Mouse (Mus musculus) limb, embryonic 11.5 days (tissue): Measurements from ENCODE around the gene Lbr. TPM values are rescaled to one million over a fixed set of nuclear protein-coding genes. Genes with fewer than 3 reads are reported as not detected.

Experiments
- ATAC-seq: fragments of 200-750 bp; cut with Nextera tagmentation; 2 replicates; pipeline ENCODE4 v1.8.0; 2017; ENCODE audit warnings: low read depth; ENCODE audit not compliant: insufficient number of reproducible peaks, low FRiP score, low TSS enrichment
- DNase-seq: peaks from one replicate; pipeline ENCODE4 v3.0.0-alpha.2; 2015; ENCODE audit warnings: low spot score
- H3K27ac ChIP-seq: fragments of 300-500 bp; sonication (generic); replicated peaks from 2 replicates; pipeline ENCODE4 v1.5.1; 2014; ENCODE audit warnings: low read depth, mild to moderate bottlenecking, low read length
- H3K27me3 ChIP-seq: fragments of 300-500 bp; sonication (generic); 2 replicates; pipeline ENCODE4 v1.6.1; 2014; ENCODE audit warnings: mild to moderate bottlenecking, low read length, mixed read lengths; ENCODE audit not compliant: control insufficient read depth, insufficient read depth
- H3K36me3 ChIP-seq: fragments of 300-500 bp; sonication (generic); 2 replicates; pipeline ENCODE4 v1.6.1; 2014; ENCODE audit warnings: mild to moderate bottlenecking, low read length, moderate library complexity, mixed read lengths; ENCODE audit not compliant: control insufficient read depth, insufficient read depth
- H3K4me1 ChIP-seq: fragments of 300-500 bp; sonication (generic); 2 replicates; pipeline ENCODE4 v1.6.1; 2014; ENCODE audit warnings: low read length, mixed read lengths; ENCODE audit not compliant: control insufficient read depth, insufficient read depth
- H3K4me2 ChIP-seq: fragments of 300-500 bp; sonication (generic); 2 replicates; pipeline ENCODE4 v1.6.1; 2014; ENCODE audit warnings: low read depth, mild to moderate bottlenecking, moderate library complexity; ENCODE audit not compliant: severe bottlenecking
- H3K4me3 ChIP-seq: fragments of 300-500 bp; sonication (generic); 2 replicates; pipeline ENCODE4 v1.5.1; 2014; ENCODE audit warnings: low read depth, low read length
- H3K9ac ChIP-seq: fragments of 300-500 bp; sonication (generic); 2 replicates; pipeline ENCODE4 v1.6.1; 2014; ENCODE audit warnings: mild to moderate bottlenecking, low read length
- H3K9me3 ChIP-seq: fragments of 300-500 bp; sonication (generic); 2 replicates; pipeline ENCODE4 v1.6.1; 2016; ENCODE audit warnings: low read length; ENCODE audit not compliant: control insufficient read depth
- WGBS: fragments of 180-500 bp; shearing (Covaris S2); extraction: QIAGEN DNeasy Blood & Tissue Kit; methylation state at CpG from one replicate; pipeline ENCODE4 v1.1.7; 2014; 5-methylcytosine and 5-hydroxymethylcytosine counted together
- polyA plus RNA-seq: library from polyadenylated mRNA; unstranded; fragments of >200 nt; fragmentation: Nextera tagmentation; extraction: Ambion mirVana; gene quantifications from 2 replicates; pipeline ENCODE4 v1.2.1, GENCODE M21; 2014

Gene Lbr
- polyA plus RNA-seq, 1 experiment from 2014 or later = 163 TPM

GRCm38 (mm10) chr1:181861181-181861902 lies 18.5 kb upstream of the Lbr start:
- no peak for ATAC-seq
- no peak for DNase-seq
- Histone ChIP-seq H3K27me3 (no peaks in the 10 kb centered on the region), H3K36me3 (no peaks in the 10 kb centered on the region), H3K9me3 (no peaks in the 10 kb centered on the region), H3K4me2 (no peak overlapping the region), H3K4me1 (peaks cover 6% of the 10 kb centered on the region), H3K27ac (no peak overlapping the region), H3K9ac (no peak overlapping the region), H3K4me3 (no peak overlapping the region)
- 78% methylated on average over 2 of the region's 2 CpGs for WGBS

GRCm38 (mm10) chr1:181860659-181861058 lies 17.8 kb upstream of the Lbr start:
- Histone ChIP-seq H3K27ac (no peak overlapping the region; the same call in 1 of the 2 replicates), H3K9me3 (no peaks in the 10 kb centered on the region), H3K4me2 (no peak overlapping the region), H3K4me3 (no peak overlapping the region), H3K27me3 (no peaks in the 10 kb centered on the region), H3K36me3 (no peaks in the 10 kb centered on the region), H3K4me1 (peaks cover 6% of the 10 kb centered on the region), H3K9ac (no peak overlapping the region)
- 7% methylated on average over 5 of the region's 5 CpGs for WGBS
- ATAC-seq = no peak; the same call in 1 of the 2 replicates
- DNase-seq = peak; percentile 73

DNA sequence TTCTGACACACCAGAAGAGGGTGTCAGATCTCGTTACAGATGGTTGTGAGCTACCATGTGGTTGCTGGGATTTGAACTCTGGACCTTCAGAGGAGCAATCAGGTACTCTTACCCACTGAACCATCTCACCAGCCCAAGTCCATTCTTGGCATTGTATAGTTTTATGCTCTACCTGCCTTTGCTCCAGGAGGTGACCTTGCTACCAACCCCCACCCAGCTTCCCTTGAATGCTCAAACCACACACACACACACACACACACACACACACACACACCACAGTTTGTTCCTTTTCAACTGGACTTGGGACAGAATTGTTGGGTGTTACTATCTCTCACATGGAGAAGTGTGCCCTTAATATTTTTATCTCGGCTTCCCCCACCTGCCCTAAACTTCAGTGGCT lies 13.5 kb upstream of the Lbr start:
- no peak for DNase-seq
- no peaks in the 10 kb centered on the region for H3K27me3 ChIP-seq
- H3K4me3 ChIP-seq = no peak overlapping the region

DNA sequence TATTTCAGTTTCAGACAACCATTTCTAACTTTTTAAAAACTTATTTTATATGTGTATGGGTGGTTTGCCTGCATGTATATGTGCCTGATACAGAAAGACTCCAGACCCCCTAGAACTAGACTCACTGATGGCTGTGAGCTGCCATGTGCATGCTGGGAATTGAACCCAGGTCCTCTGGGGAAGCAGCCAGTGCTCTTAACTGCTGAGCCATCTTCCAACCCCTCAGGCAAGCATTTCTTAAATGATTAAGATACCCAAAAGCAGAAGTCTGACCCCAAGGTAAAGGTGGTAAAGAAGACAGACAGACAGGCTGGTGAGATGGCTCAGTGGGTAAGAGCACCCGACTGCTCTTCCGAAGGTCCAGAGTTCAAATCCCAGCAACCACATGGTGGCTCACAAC lies 12.0 kb upstream of the Lbr start:
- ATAC-seq (no peak), DNase-seq (no peak)
- 94% methylated on average over 2 of the region's 2 CpGs for WGBS
- no peak overlapping the region for H3K4me2 ChIP-seq
- peaks cover 6% of the 10 kb centered on the region; the same call in 1 of the 2 replicates for H3K4me1 ChIP-seq
- H3K27ac ChIP-seq = no peak overlapping the region
- no peak overlapping the region for H3K4me3 ChIP-seq
- no peaks in the 10 kb centered on the region for H3K9me3 ChIP-seq
- H3K9ac ChIP-seq = no peak overlapping the region
- no peaks in the 10 kb centered on the region for H3K27me3 ChIP-seq
- no peaks in the 10 kb centered on the region for H3K36me3 ChIP-seq

More for the DNA sequence above, 13.5 kb upstream of the Lbr start:
- H3K36me3 ChIP-seq = no peaks in the 10 kb centered on the region
- WGBS = 84% methylated on average over 2 of the region's 2 CpGs
- no peak overlapping the region for H3K27ac ChIP-seq
- no peak overlapping the region for H3K4me2 ChIP-seq
- no peak for ATAC-seq
- no peaks in the 10 kb centered on the region for H3K9me3 ChIP-seq
- no peak overlapping the region for H3K9ac ChIP-seq
- peaks cover 10% of the 10 kb centered on the region for H3K4me1 ChIP-seq

GRCm38 (mm10) chr1:181853081-181853736 lies 10.4 kb upstream of the Lbr start:
- WGBS = 10% methylated on average over 21 of the region's 21 CpGs
- ATAC-seq (peak; percentile 67; the same call in 1 of the 2 replicates), DNase-seq (peak; percentile 50)
- H3K4me3 ChIP-seq = no peak overlapping the region
- H3K27ac ChIP-seq = no peak overlapping the region
- no peaks in the 10 kb centered on the region for H3K27me3 ChIP-seq
- peak overlapping the region; percentile 33; the same call in 1 of the 2 replicates for H3K4me2 ChIP-seq
- H3K9me3 ChIP-seq = no peaks in the 10 kb centered on the region
- peaks cover 6% of the 10 kb centered on the region; the same call in 1 of the 2 replicates for H3K4me1 ChIP-seq
- H3K36me3 ChIP-seq = no peaks in the 10 kb centered on the region
- H3K9ac ChIP-seq = no peak overlapping the region

DNA sequence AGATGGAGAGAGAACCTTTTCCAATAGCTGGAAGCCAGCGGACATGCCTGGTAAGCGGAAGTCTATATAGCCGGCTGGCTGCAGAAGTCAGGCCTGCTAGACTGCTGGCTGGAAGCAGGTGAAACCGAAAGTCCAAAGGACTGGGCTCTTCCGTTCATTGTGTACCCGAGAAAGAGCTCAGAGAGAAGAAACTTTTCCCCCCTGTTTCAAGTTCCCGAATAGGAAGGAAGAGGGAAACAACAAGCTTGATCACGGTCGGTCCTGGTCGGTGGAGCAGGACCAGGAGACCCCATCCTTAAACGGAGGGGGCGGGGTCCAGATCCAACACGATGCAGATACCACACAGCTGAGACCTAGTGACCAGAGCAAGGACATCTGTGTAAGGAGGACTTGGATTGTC lies 9.6 kb upstream of the Lbr start:
- Histone ChIP-seq H3K27me3 (no peaks in the 10 kb centered on the region), H3K27ac (no peak overlapping the region), H3K4me2 (no peak overlapping the region; the same call in 1 of the 2 replicates), H3K4me1 (peaks cover 6% of the 10 kb centered on the region; the same call in 1 of the 2 replicates), H3K9me3 (no peaks in the 10 kb centered on the region), H3K36me3 (no peaks in the 10 kb centered on the region), H3K9ac (no peak overlapping the region), H3K4me3 (no peak overlapping the region)
- ATAC-seq (no peak), DNase-seq (no peak)
- 49% methylated on average over 13 of the region's 13 CpGs for WGBS

GRCm38 (mm10) chr1:181851521-181852310 lies 8.9 kb upstream of the Lbr start:
- peaks cover 6% of the 10 kb centered on the region; the same call in 1 of the 2 replicates for H3K4me1 ChIP-seq
- H3K36me3 ChIP-seq = no peaks in the 10 kb centered on the region
- DNase-seq (no peak), ATAC-seq (no peak)
- no peak overlapping the region for H3K4me2 ChIP-seq
- no peak overlapping the region for H3K4me3 ChIP-seq
- WGBS = 89% methylated on average over 12 of the region's 12 CpGs
- no peaks in the 10 kb centered on the region for H3K27me3 ChIP-seq
- no peak overlapping the region for H3K9ac ChIP-seq
- H3K27ac ChIP-seq = no peak overlapping the region
- no peaks in the 10 kb centered on the region for H3K9me3 ChIP-seq

DNA sequence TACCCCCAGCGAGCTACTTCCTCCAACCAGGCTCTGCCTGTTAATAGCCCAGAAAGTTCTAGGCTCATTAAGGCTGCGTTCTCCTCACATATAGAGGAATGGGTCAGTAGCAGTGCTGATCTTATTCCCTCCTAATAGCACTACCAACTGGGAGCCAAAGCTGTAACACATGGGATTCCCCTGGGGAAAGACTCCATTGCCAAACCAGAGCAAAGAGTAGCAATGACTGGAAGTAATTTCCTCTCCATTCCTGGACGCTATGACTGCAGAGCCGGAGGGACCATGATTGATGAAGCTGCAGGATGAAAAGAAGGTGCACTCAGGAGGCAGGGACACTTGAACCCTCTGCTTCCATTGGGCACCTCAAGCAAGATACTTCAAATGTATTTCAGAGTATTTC lies 7.6 kb upstream of the Lbr start:
- no peak overlapping the region for H3K27ac ChIP-seq
- peaks cover 6% of the 10 kb centered on the region; the same call in 1 of the 2 replicates for H3K4me1 ChIP-seq
- H3K4me3 ChIP-seq = no peak overlapping the region
- no peaks in the 10 kb centered on the region for H3K36me3 ChIP-seq
- ATAC-seq = no peak
- H3K4me2 ChIP-seq = no peak overlapping the region
- WGBS = 49% methylated on average over 4 of the region's 4 CpGs
- DNase-seq = no peak
- H3K27me3 ChIP-seq = no peaks in the 10 kb centered on the region
- H3K9me3 ChIP-seq = no peaks in the 10 kb centered on the region
- H3K9ac ChIP-seq = no peak overlapping the region
